Mouse (Mus musculus) c-Kit-positive CD71-positive TER-119-negative erythroid progenitor cells, embryonic 14.5 days (primary cell): ENCODE results near the gene Slc25a47.
A peak's percentile ranks its signal among the peaks of the same experiment; 100 is the strongest.

Experiments used
- DNase-seq: peaks from one replicate; pipeline ENCODE4 v3.0.0-alpha.2; 2013; ENCODE audit warnings: low read depth

Gene Slc25a47

GRCm38 (mm10) chr12:108865007-108865494 lies 29.2 kb downstream of the Slc25a47 start:
- no peak for DNase-seq

DNA sequence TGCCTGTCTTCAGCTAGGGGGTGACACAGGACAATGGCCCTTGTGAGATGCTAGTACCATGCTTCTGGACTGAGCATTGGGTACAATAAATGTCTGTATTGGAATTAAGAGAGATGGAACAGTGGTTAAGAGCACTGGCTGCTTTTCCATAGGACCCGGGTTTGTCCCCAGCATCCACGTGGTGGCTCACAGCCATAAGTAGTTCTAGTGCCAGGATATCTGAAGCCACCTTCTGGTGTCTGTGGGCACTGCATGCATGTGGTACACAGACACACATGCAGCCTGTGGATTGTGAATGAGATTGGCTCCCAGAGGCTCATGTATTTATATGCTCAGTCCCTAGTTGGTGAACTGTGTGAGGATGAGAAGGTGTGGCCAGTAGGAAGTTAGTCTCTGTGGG lies 33.7 kb downstream of the Slc25a47 start:
- DNase-seq = no peak

GRCm38 (mm10) chr12:108873122-108873521 lies 37.3 kb downstream of the Slc25a47 start:
- no peak for DNase-seq

GRCm38 (mm10) chr12:108879138-108879537 lies 43.3 kb downstream of the Slc25a47 start:
- DNase-seq = no peak

DNA sequence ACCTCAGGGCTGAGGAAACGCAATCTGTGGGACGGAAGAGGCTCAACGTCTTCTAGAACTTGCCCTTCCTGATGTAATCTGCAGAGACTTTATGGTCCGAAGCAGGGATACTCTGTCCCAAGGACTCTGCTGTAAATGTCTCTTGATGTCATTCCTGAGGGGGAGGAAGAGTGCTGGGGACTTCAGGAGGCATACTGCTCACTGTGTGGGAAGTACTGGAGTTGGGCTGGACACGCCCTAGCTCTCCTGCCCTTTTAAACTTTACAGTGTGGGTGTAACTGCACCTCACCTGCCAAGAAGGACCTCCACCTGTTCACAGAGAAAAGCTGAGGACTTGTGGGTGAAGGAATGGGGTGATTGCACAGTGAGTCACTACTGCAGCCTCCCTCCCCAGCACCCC lies 44.8 kb downstream of the Slc25a47 start:
- DNase-seq = no peak

DNA sequence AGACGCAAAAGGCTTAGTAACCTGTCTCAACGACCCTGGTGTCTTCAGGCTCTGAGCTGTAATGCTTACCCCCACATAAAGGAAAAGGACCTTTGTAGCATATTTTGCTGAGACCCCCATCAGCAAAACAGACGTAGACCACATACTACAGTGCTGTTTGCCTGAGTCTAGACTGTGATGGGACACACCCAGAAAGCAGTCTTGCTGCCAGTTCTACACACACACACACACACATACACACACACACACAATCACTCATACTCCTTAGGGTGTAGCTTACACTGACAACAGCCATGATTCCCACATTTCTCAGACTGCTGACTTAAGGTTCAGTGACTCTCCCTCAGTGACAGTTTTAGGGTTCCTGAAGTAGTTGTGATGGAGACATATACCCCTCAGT lies 45.3 kb downstream of the Slc25a47 start:
- DNase-seq = no peak

- DNase-seq = no peak
These were observed 46.9 kb downstream of the Slc25a47 start for GRCm38 (mm10) chr12:108882776-108883175.

GRCm38 (mm10) chr12:108885906-108886305 lies 50.1 kb downstream of the Slc25a47 start:
- no peak for DNase-seq

DNA sequence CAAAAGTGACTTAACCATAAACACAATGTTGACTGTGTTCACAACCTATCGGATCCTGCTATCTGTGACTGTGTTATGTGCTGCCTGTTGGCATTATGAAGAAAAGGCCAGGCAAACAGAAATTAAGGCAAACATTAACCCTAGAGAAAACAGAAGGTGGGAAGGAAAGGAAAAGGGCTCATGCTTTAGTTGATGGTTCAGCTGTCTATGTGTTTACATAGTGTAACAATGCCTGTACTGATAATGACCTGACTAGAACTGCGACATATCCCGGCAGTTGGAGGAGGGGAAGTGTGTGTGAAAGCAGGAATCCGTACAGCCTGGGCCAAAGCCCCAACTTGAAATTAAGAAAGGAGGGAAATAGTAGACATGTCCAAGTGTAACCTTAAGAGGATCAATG lies 51.2 kb downstream of the Slc25a47 start:
- no peak for DNase-seq

GRCm38 (mm10) chr12:108888632-108889031 lies 52.8 kb downstream of the Slc25a47 start:
- DNase-seq = no peak

- DNase-seq = peak; percentile 43
These were observed 57.3 kb downstream of the Slc25a47 start, which contains the start of gene Wdr25 for GRCm38 (mm10) chr12:108892989-108893714. Gene Wdr25, plus strand, starts transcription at chr12:108893631.

DNA sequence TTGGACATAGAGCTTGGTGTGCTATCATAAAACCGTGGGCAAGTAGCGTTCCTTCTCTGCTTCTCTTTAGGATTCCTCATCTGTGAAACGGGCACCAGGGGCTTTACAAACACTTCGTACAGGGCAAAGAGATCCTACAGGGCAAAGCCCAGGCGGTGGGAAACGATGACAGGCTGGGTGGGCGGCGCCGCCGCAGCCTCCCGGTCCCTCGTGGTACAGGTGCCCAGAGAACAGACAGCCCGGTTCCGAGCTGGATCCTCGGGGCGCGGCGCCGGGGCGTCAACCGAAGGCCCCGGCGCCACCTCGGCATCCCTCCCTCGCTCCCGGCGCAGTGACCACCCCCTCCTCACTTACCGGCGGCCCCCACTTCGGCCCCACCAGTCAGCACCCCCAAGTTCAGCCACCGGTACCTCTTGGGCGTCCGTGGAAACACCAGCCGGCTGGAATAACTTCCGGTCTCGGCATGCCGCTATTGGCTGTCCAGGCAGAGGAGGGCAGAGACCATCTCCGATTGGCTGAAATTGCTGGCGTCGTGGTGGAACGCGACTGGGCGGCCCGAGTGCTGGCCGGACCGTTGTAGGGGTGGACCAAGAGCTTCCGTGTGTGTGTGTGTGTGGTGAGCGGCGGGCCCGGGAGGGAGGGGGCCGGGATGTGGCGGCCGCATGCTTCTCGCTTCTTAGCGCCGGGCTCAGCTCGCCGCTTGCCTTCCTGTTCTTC lies 58.0 kb downstream of the Slc25a47 start, which contains the start of gene Wars:
Wars (minus strand) TSS at position 460 of the 717 bp plus-strand sequence.
- DNase-seq = peak; percentile 92

DNA sequence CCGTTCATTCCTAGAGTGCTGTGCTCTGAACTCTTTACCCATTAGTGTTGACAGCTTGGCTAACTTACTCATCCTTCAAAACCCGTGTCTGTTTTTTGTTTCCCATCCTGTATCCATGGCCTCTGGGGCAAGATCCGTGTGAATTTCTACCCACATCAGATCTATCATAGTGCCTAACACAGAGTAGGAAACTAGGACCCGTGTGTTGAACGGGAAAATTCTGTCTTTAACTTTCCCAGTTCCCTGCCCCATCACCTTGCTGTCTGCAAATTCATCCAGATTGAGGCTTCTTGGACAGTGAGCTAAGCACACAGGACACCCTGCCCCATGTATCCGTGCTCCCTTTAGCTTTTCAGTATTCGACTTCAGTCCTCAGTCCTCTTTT lies 58.6 kb downstream of the Slc25a47 start:
- no peak for DNase-seq

DNA sequence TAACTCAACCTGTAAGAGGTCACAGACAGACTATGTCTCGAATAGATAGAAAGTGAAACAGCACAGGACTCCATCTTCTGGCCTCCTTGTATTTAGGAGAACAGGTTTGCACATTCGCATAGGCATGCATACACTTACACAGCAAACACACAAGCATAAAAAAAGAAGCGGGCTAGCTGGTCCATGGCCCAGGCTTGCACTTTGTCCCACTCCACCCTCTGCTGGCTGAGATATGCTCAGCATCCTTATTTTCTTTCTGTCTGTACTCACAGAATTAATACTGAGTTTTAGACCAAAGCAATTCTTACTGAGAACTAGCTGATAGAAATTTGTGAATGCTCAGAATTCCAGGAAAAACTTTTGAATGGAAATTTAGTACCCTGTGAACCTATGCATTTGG lies 60.2 kb downstream of the Slc25a47 start:
- DNase-seq = peak; percentile 28

DNA sequence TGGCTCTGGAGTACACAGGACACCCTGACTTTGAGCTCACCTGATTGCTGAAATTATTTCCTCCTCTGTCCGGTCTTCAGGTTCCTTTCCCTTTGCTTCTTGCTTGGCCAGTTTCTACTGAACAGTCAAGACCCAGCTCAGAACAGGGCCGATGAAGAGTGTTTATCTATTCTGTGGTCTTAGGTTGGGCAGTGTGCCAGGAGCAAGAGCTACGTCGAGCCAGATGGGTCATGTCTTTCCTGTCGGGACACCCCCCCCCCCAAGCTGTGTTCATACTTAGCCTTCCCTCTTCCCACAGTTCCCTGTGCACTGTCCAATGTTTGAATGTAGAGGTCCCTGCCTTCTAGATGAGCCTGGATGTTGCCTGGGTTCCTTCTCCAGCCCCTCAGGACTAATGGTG lies 65.5 kb downstream of the Slc25a47 start:
- no peak for DNase-seq

DNA sequence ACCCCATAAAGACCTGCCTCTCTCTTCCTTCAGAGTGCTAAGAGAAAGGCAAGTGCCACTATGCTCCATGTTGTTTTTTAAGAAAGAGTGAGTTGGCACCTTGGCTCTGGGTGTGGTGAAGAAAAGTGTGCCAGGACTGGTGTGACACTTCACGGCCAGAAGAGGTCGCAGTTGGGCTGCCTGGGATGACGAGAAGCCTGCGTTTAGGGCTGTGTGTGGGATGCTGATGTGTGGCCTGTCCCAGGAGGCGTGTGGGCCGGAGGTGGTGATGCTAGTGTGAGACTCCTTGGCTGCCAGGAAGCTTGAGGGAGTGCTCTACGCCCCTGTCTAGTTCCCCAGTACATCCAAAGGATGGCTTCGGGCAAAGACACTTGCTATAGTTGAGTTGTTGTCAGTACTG lies 67.1 kb downstream of the Slc25a47 start:
- peak; percentile 52 for DNase-seq

GRCm38 (mm10) chr12:108903600-108904275 lies 67.9 kb downstream of the Slc25a47 start:
- DNase-seq = no peak

DNA sequence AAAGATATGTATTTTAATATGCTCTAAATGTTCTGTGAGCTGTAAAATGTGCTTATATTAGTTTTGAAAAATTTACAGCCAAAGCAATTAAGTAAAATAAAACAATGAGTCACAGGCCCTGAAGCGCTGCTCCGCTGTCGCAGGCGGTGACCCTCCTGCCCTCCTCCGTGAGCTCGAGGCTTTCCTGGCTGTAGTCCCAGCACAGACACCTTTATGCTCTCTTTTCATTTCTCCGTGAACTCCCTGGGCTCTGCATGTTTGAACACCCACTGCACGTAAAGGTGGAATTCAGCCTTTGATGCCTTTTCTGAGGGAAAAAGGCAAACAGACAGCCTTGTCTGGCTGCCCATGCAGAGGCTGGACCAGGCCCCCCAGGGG lies 68.4 kb downstream of the Slc25a47 start:
- no peak for DNase-seq

DNA sequence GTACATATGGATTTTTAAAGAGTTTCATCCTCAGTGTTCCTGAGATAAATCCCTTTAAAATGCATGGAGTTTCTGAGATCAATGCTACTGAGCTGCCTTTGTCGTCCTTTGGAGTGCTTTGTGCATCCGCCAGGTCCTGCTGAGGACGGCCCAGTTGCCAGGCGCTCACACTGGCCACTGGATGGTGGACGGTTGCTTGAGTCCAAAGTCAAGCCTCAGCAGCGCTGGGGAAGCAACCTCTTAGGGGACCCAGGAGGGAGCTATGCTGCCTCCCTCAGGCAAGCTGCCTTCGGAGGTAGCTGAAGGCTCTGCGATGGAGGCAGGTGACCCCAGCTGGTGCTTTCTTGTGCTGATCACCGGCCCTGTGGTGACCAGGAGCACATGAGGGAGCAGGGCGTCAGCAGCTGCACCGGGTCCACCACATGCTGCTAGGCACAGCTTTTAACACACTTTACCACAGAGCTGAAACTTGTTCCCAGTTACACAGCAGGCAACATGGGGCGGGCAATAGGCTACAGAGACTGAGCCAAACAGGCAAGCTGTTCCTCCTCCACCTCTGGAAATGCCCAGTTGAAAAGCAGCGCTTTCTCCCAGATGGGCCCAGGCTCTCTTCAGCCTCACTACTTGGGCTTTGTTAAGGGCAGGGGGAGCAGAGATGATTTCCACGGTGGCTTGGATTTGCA lies 69.9 kb downstream of the Slc25a47 start:
- no peak for DNase-seq

DNA sequence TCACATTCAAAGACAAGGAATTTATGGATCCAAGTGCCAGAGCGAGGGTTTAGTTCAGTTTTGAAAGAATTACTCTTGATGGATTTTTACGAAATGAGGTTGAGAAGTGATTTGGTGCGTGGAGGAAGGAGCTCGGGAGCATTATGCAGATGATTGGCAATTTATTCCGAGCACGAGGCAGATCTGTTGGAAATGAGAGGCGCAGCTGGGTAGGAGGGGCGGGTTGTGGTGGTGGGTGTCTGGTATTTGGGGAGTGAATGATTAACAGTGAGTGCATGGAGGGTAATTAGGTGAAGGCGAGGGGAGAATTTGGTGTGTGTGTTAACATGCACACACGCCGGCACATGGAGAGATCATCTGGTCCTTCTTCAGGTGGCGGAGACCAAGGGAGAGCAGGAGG lies 70.6 kb downstream of the Slc25a47 start:
- DNase-seq = no peak
